Mouse (Mus musculus): ENCODE measurements at regions not wholly inside any gene's neighbourhood (a gene's known extent, or its start where the extent isn't known, plus 50 kb on each side); places are given as distances from the start of the nearest gene placed in this dataset.

DNA sequence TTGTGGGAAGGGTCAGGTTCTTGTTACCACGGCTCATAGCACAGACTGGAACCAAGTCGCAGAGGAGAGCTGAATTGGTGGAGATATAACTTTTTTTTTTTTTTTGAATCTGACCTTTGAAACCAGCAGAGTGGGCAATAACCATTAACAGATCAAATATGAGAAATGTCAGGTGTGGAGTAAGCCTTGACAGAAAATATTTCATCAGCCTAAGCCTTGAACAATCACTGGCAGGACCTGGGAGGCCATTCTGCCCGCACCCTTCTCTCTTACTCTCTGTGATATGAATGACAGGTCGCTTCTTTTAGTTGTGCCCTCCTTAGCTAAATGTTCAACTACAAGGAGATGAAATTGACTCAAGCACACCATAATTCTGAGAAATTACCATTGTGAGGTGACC lies 714.1 kb upstream of the Adgrl2 start:
- TF ChIP-seq CTCF (IDR thresholded peaks at IDR 0.05; ENCODE audit: extremely low read depth, insufficient read length, insufficient replicate concordance, low read depth, low read length): no peak
- no peak for TF ChIP-seq POLR2A (IDR thresholded peaks at IDR 0.05; ENCODE audit: low read depth, low read length)
